Mouse (Mus musculus) CH12.LX (cell line): ENCODE measurements around the gene Cwc25.

Source experiments
- CHD1 ChIP-seq: IDR thresholded peaks from 2 replicates; pipeline ENCODE4 v1.6.1; 2012; ENCODE audit warnings: low read depth, low read length, improper control_type of control experiment, inconsistent platforms
- CTCF ChIP-seq, 2 experiments: IDR thresholded peaks in 1 of 2; conservative IDR thresholded peaks in 1 of 2; 2 replicates each; pipeline ENCODE4 v1.5.1; 2011 to 2012; ENCODE audit warnings: low read depth in 2 of 2, low read length in 2 of 2, improper control_type of control experiment in 1 of 2, inconsistent platforms in 1 of 2, mild to moderate bottlenecking in 1 of 2, moderate library complexity in 1 of 2
- ELF1 ChIP-seq: IDR thresholded peaks from 2 replicates; pipeline ENCODE4 v1.6.1; 2014; ENCODE audit warnings: low read depth, mild to moderate bottlenecking, inconsistent platforms, low read length, improper control_type of control experiment
- HCFC1 ChIP-seq: IDR thresholded peaks from 2 replicates; pipeline ENCODE4 v1.6.1; 2012; ENCODE audit warnings: low read depth, mild to moderate bottlenecking, inconsistent platforms, low read length, improper control_type of control experiment
- MAFK ChIP-seq: IDR thresholded peaks from 2 replicates; pipeline ENCODE4 v1.6.1; 2011; ENCODE audit warnings: low read length, improper control_type of control experiment; ENCODE audit not compliant: insufficient replicate concordance
- MYC ChIP-seq: IDR thresholded peaks from 2 replicates; pipeline ENCODE4 v1.6.1; 2011; ENCODE audit warnings: low read depth, mild to moderate bottlenecking, improper control_type of control experiment, low read length
- POLR2A ChIP-seq: IDR thresholded peaks from 2 replicates; pipeline ENCODE4 v1.6.1; 2011; ENCODE audit warnings: low read depth, mild to moderate bottlenecking, improper control_type of control experiment, low read length
- POLR2AphosphoS2 ChIP-seq: IDR thresholded peaks from 2 replicates; pipeline ENCODE4 v1.6.1; 2011; ENCODE audit warnings: low read depth, low read length, improper control_type of control experiment
- RAD21 ChIP-seq: IDR thresholded peaks from 2 replicates; pipeline ENCODE4 v1.6.1; 2011; ENCODE audit warnings: low read depth, mild to moderate bottlenecking, low read length, improper control_type of control experiment, moderate library complexity
- SMC3 ChIP-seq: IDR thresholded peaks from 2 replicates; pipeline ENCODE4 v1.6.1; 2011; ENCODE audit warnings: low read depth, low read length, improper control_type of control experiment
- TCF12 ChIP-seq: IDR thresholded peaks from 2 replicates; pipeline ENCODE4 v1.6.1; 2014; ENCODE audit warnings: low read depth, mild to moderate bottlenecking, inconsistent platforms, low read length, improper control_type of control experiment
- ZNF384 ChIP-seq: IDR thresholded peaks from 2 replicates; pipeline ENCODE4 v1.6.1; 2012; ENCODE audit warnings: low read depth, low read length, improper control_type of control experiment, inconsistent platforms

GRCm38 (mm10) chr11:97698741-97699611, 67.4 kb downstream of the Cwc25 start:
- TF ChIP-seq MYC (no peak), CTCF (conservative IDR thresholded peaks at IDR 0.05 in 1 of 2, IDR thresholded peaks at IDR 0.05 in 1 of 2; ENCODE audit: low read depth in 2 of 2, low read length in 2 of 2) (peak in 1 of 2 experiments; percentile 70; a peak in 2 of 4 replicates), HCFC1 (no peak; the same call in 1 of the 2 replicates), SMC3 (peak; percentile 45; the same call in 1 of the 2 replicates), ZNF384 (no peak; the same call in 1 of the 2 replicates), POLR2AphosphoS2 (no peak), POLR2A (peak; percentile 29; the same call in 1 of the 2 replicates), CHD1 (no peak), TCF12 (no peak), MAFK (no peak), ELF1 (no peak), RAD21 (peak; percentile 35)
